Mouse (Mus musculus) heart, postnatal 10 days (tissue): Measurements from ENCODE around the gene Mepe. TPM values are rescaled to one million over a fixed set of nuclear protein-coding genes. Genes with fewer than 3 reads are reported as not detected.
A peak's percentile ranks its signal among the peaks of the same experiment; 100 is the strongest.

Experiments
- DNase-seq, 2 experiments: peaks; one replicate each; pipeline ENCODE4 v3.0.0; 2021
- intact Hi-C: fragments of 180-260 bp; cut with DNase I; formaldehyde crosslinking; loops from one replicate; pipeline ENCODE4 v1.15.1; 2025
- microRNA-seq, 2 experiments: library from miRNA; unstranded; fragments of <30 nt; microRNA quantifications; one replicate each; pipeline ENCODE4 v1.2.0; 2022
- total RNA-seq, 2 experiments: library from RNA; stranded (reverse); gene quantifications; 2 replicates each; pipeline ENCODE4 v1.2.3; 2021

The Mepe gene
- total RNA-seq, 2 experiments from 2014 or later = not detected

DNA sequence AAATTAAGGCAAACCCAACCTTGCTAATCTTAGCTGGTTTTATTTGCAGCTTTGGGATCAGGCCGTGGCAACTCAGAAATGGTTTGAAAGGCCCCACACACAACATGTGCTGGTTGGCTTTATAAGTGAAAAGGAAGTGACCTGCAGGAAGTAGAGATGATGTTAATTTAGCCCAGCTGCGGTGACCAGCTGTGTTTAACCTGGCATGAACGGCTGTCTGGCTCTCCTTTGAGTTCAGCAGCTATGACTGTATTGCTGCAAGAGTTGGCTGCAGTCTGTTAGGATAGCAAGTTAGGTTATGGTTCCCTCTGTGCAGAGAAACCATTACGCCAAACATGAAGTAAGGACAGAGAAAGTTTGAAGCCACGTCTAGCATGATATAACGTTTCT, 20.1 kb downstream of the Mepe start:
- peak; percentile 24 to 40 for DNase-seq
- intact Hi-C loops = loop anchor here (2.0 to 10.0 kb wide), 2 partner anchors 88 to 980 kb away; no protein-coding TSS in a partner anchor

DNA sequence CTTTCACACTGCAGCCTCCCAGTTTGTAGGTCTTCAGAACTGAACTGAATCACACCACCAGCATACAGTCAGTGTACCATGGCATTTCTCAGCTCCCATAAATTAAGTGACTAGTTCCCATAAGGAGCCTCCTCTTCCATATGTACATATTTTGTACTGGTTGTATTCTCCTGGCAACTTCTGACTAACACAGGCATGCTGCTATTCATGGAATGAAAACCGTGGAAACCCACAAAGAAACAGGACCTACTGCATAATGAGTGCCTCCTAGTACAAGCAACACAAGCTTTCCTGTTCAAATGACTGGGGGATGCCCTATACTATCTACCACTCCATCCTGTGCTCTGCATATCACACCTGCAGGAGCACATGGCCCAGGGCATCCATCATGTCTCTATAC, 25.9 kb downstream of the Mepe start:
- no peak for DNase-seq

DNA sequence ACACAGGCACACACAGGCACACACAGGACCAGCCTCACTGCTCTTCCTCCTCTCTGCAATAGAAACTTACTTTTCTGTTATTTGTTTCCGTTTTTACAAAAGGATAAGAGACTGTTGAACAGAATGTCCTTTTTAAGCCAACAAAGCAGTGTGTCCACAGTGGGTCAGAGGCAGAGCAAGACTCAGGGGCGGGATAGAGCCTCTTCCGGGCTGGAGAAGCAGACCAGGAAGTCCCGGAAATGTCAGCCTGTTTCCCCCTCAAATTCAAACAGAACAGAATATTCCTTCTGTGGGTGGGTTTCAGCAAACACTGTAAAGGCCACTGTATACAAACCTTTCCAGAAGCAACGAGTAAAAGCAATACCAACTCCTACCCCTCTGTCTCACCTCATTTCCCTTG, 26.7 kb downstream of the Mepe start:
- intact Hi-C loops = no loop called here
- DNase-seq = no peak

More for the DNA sequence above, 25.9 kb downstream of the Mepe start:
- intact Hi-C loops = no loop called here

GRCm38 (mm10) chr5:104357575-104357974, 32.4 kb downstream of the Mepe start:
- no peak for DNase-seq
- intact Hi-C loops = no loop called here

DNA sequence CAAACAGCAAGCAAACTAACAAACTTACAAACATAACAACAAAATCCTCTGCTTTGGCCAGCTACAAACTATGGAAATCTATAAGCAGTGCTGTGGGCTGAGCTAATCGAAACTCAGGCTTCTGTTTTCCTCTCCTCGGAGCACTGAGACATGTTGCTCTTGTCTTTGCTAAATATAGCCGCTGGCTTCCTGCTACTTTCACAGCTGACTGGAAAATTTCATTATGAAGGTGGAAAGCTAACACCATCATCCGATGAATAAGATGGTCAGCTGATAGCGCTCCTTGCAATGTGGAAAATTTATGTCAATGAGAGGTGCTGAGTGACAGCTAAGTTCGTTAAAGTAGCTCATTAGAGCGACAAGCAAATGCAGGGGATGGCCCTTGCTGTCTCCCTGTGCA, 33.5 kb downstream of the Mepe start:
- no peak for DNase-seq
- intact Hi-C loops = no loop called here

DNA sequence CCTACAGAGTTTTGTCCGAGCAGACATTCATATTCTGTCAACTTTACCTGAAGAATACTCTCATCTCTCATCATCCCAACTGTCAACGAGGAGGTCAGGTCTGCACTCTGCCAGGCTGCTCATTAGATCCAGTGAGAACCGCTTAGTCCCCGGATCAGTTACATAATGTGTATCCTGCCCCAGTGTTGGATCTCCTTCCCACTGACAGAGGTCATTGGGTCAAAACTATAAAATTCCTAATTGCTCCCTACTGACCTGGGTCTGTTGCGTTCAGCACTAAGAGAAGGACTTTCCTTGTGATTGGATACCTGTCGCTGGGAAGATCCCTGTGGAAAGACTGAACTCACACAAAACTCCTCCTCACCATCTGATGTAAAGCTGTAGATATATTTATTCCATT, 34.1 kb downstream of the Mepe start:
- no peak for DNase-seq
- intact Hi-C loops = no loop called here

GRCm38 (mm10) chr5:104370580-104370979, 45.5 kb downstream of the Mepe start:
- intact Hi-C loops = no loop called here
- no peak for DNase-seq

DNA sequence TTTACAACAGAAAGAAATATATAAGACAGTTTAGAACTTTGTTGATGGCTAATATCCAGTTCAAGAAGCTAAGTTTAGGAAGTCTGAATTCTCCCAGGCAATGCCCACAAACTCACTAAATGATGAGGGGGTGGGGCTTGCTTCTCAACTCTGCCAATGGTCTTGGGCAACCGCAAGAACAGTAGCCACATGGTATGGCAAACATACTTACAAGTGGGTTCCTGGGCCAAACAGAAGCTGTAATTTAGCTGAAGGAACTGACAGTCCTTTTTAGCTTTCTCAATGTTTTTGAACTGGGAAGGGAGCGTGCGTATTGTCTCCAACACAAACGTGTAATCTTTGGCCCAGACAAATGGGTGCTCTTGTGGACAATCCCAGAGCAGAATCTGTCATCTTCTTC, 46.2 kb downstream of the Mepe start:
- DNase-seq = no peak
- intact Hi-C loops = no loop called here

- intact Hi-C loops = no loop called here
These were observed 48.6 kb downstream of the Mepe start for GRCm38 (mm10) chr5:104373648-104374307.

GRCm38 (mm10) chr5:104374308-104374660, 49.2 kb downstream of the Mepe start:
- DNase-seq = peak; percentile 68 to 74
- intact Hi-C loops = no loop called here

More at GRCm38 (mm10) chr5:104373648-104374307, 48.6 kb downstream of the Mepe start:
- DNase-seq = no peak

- no peak for DNase-seq
- intact Hi-C loops = no loop called here
These were observed 50.0 kb downstream of the Mepe start for GRCm38 (mm10) chr5:104375132-104375531.

DNA sequence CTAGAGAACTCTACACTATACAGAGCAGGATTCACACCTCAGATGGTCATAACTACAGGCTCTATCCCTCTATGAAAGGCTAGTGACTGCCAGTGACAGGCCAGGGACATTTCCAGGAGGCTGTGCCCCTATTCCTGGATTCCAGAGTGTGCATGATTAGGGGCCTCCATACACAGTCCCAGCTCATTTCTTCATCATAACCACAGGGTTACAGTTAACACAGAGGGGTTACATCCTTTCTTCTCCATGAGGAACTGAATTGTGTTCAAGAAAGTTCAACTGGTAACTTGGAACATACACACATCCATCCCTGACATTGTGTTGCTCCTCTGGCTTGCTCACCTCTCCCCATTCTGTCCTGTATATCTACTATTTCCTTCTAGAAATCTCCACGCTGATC, 51.8 kb downstream of the Mepe start:
- intact Hi-C loops = no loop called here
- no peak for DNase-seq

DNA sequence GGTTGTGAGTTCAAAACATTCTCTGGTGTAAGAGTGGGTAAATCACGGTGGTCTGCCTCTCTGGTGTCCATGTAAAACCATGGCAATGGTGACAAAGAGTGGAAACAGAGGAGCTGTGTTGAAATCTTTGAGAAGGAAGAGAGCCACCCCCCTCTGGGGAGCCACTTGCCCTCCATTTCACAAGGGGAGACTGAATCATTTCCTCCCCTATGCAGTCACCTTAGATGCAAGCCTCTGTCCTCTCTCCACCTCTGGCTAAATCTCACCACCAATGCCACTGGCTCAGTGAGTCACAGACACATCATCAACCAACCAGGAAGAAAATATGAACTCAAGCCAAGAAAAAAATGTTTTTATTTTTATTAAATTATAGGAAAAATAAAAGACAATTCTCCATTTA, 55.4 kb downstream of the Mepe start:
- DNase-seq = no peak
- intact Hi-C loops = no loop called here

DNA sequence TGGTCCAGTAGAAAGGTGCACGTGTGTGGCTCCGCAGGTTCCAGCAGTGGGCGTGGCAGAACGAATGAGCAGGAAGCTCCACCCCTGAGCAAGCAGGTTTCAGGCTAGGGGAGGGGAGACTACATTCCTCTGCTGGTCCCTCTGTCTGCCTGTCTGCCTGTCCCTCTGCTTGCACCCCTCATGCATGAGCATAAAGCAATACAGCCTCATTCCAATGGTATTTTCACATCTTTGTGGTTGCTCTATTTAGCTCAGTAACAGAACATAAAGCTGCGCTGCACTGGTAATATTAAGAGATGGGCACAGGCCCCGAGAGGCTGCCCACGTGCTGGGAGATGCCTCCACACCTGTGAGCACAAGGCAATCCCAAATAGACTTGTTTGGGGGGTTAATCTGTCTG, 56.5 kb downstream of the Mepe start:
- intact Hi-C loops = no loop called here
- no peak for DNase-seq

DNA sequence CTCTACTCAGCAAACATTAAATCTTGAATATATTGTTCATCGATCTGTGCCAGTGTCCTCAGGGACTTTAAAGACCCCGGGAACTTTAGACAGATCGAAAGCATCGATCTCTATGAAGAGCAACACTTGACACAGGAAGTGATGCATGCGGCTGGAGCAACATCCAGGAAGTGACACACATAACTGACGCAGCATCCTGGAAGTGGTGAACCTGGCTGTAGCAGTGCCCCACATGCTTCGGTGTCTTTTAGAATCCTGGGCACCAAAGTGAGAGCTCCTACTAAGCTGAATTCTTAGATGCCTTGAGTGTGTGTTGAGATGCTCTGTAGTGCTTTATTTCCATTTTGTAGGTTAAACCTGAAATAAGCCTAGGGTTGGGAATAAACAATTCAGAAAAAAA, 59.4 kb downstream of the Mepe start:
- intact Hi-C loops = no loop called here
- DNase-seq = no peak

- intact Hi-C loops = no loop called here
- DNase-seq = no peak
These were observed 60.4 kb downstream of the Mepe start for GRCm38 (mm10) chr5:104385521-104385920.

DNA sequence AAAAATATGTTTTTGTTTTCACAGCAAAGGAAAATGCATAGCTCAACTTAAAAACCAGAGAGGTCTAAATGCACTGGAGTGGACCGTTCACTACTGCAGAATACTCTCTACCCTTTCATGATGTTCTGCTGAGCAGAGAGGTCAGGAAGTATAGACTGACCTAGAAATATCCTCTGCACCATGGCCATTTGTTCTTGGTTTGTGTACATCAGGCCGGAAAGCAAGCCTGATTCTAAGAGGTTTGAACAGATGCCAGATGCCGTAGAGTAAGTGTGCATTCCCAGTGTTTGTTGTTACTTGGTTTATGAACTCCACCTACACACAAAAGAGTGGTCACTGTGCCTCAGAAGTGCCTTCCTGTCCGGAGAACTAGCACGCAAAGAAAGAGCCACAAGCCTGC, 61.8 kb downstream of the Mepe start:
- DNase-seq = no peak
- intact Hi-C loops = no loop called here

Small RNA genes within 50 kb of the gene (microRNA-seq; reads per million reads assigned to microRNA genes)
- 0 reads per million in 2 experiments for gene Gm23616

Other genes with a start within 250 kb of the Mepe start
- gene Gm17660, start 247.7 kb upstream of the Mepe start, total RNA-seq = not detected
- gene Sparcl1, start 211.6 kb upstream of the Mepe start, total RNA-seq = 100 to 1,000 TPM; 372 to 394 TPM
- gene Dspp, start 154.6 kb upstream of the Mepe start, total RNA-seq = not detected
- not detected for gene Dmp1, start 122.7 kb upstream of the Mepe start, total RNA-seq
- not detected for gene Ibsp, start 26.2 kb upstream of the Mepe start, total RNA-seq
- under 1 TPM in 1 of 2 experiments, not detected in 1; 0.17 TPM for gene Spp1, start 109.8 kb downstream of the Mepe start, total RNA-seq
- gene Pkd2, start 134.1 kb downstream of the Mepe start, total RNA-seq = 10 to 100 TPM; 35.3 to 35.9 TPM
- 1 to 10 TPM; 7.0 to 7.4 TPM for gene BC005561, start 183.0 kb downstream of the Mepe start, total RNA-seq